Mouse (Mus musculus) spleen, adult 2 months (tissue): Measurements from ENCODE around the gene Serhl.

Source experiments
- CTCF ChIP-seq: fragments of 200-500 bp; IDR thresholded peaks from 2 replicates; pipeline ENCODE4 v1.5.1; 2011; ENCODE audit warnings: mild to moderate bottlenecking, inconsistent platforms; ENCODE audit not compliant: insufficient read depth, insufficient read length, insufficient replicate concordance; ENCODE audit errors: extremely low read depth
- POLR2A ChIP-seq: fragments of 200-500 bp; IDR thresholded peaks from 2 replicates; pipeline ENCODE4 v1.6.1; 2011; ENCODE audit warnings: low read depth, low read length, inconsistent platforms

DNA sequence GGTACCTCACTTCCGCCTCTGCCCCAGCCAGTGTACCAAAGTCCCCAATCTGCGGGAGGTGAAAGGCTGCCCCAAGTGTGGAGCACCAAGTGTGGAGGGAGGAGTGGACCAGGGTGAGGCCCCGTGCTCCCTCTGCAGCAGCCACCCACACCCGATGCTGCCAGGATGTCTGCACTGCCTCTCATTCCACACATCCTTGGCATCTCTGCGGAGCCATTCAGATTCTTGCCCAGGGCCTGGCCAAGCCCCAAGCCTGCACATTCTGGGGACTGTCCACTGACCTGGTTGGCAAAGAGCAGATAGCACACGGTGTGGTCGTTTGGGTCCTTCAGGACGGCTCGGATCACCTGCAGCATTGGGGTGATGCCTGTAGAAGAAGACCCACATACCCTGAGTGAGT, 70.5 kb downstream of the Serhl start:
- no peak for TF ChIP-seq CTCF
- no peak for TF ChIP-seq POLR2A
